Mouse (Mus musculus) liver, embryonic 14.5 days (tissue): ENCODE data around the gene Arl15. TPM values are rescaled to one million over a fixed set of nuclear protein-coding genes. Genes with fewer than 3 reads are reported as not detected.

ENCODE experiments used
- ATAC-seq: fragments of 200-750 bp; cut with Nextera tagmentation; 2 replicates; pipeline ENCODE4 v1.8.0; 2017; ENCODE audit warnings: moderate number of reproducible peaks, mild to moderate bottlenecking, moderate library complexity; ENCODE audit not compliant: insufficient read depth
- DNase-seq, 3 experiments: peaks; one replicate each; pipeline ENCODE4 v3.0.0-alpha.2; 2012 to 2013; ENCODE audit warnings: low read depth in 3 of 3, low spot score in 3 of 3
- H3K27ac ChIP-seq: fragments of 300-500 bp; sonication (generic); 2 replicates; pipeline ENCODE4 v1.5.1; 2014; ENCODE audit warnings: moderate library complexity, mild to moderate bottlenecking, control low read depth, inconsistent platforms
- H3K27me3 ChIP-seq: fragments of 300-500 bp; sonication (generic); 2 replicates; pipeline ENCODE4 v1.6.1; 2014; ENCODE audit warnings: mild to moderate bottlenecking, low read length, moderate library complexity; ENCODE audit not compliant: control insufficient read depth, insufficient read depth
- H3K36me3 ChIP-seq: fragments of 300-500 bp; sonication (generic); replicated peaks from 2 replicates; pipeline ENCODE4 v1.6.1; 2014; ENCODE audit warnings: low read depth; ENCODE audit not compliant: control insufficient read depth, insufficient read depth
- H3K4me1 ChIP-seq, 2 experiments: fragments of 200-500 bp in 1 of 2; fragments of 300-500 bp in 1 of 2; sonication (generic) in 1 of 2; replicated peaks; 2 replicates each; pipeline ENCODE4 v1.6.1; 2012 to 2014; ENCODE audit warnings: antibody characterized with exemption in 1 of 2, inconsistent platforms in 1 of 2, low read length in 1 of 2; ENCODE audit not compliant: control insufficient read depth in 2 of 2, insufficient read depth in 2 of 2
- H3K4me2 ChIP-seq: fragments of 300-500 bp; sonication (generic); 2 replicates; pipeline ENCODE4 v1.6.1; 2014; ENCODE audit warnings: low read depth, mild to moderate bottlenecking, control low read depth, moderate library complexity
- H3K4me3 ChIP-seq, 2 experiments: fragments of 200-500 bp in 1 of 2; fragments of 300-500 bp in 1 of 2; sonication (generic) in 1 of 2; 2 replicates each; pipeline ENCODE4 v1.5.1; 2012 to 2014; ENCODE audit warnings: low read depth in 2 of 2, low read length in 2 of 2, mild to moderate bottlenecking in 2 of 2, control low read depth in 1 of 2, inconsistent platforms in 1 of 2, moderate library complexity in 1 of 2; ENCODE audit not compliant: insufficient read depth in 1 of 2
- H3K9ac ChIP-seq: fragments of 300-500 bp; sonication (generic); replicated peaks from 2 replicates; pipeline ENCODE4 v1.6.1; 2014; ENCODE audit warnings: mild to moderate bottlenecking, control low read depth, moderate library complexity
- H3K9me3 ChIP-seq: fragments of 300-500 bp; sonication (generic); 2 replicates; pipeline ENCODE4 v1.6.1; 2016; ENCODE audit warnings: low read length, mixed read lengths; ENCODE audit not compliant: control insufficient read depth
- CTCF ChIP-seq: IDR thresholded peaks from 2 replicates; pipeline ENCODE4 v1.5.1; 2016; ENCODE audit warnings: antibody characterized with exemption, low read depth, control low read depth
- EP300 ChIP-seq: IDR thresholded peaks from 2 replicates; pipeline ENCODE4 v1.6.1; 2016; ENCODE audit warnings: antibody characterized with exemption, low read depth
- WGBS: fragments of 180-500 bp; shearing (Covaris S2); extraction: QIAGEN DNeasy Blood & Tissue Kit; methylation state at CpG from one replicate; pipeline ENCODE4 v1.1.7; 2014; ENCODE audit not compliant: insufficient replicate concordance; 5-methylcytosine and 5-hydroxymethylcytosine counted together
- polyA plus RNA-seq, 2 experiments: library from polyadenylated mRNA; depleted of rRNA in 1 of 2; stranded (reverse) in 1 of 2; unstranded in 1 of 2; fragments of >200 nt; fragmentation: Nextera tagmentation in 1 of 2; extraction: Ambion mirVana in 1 of 2; gene quantifications; 2 replicates each; pipeline versions ENCODE4 v1.2.1 to v1.2.3; 2012 to 2014

Arl15 gene
- polyA plus RNA-seq, 2 experiments = 2.0 to 2.6 TPM

DNA sequence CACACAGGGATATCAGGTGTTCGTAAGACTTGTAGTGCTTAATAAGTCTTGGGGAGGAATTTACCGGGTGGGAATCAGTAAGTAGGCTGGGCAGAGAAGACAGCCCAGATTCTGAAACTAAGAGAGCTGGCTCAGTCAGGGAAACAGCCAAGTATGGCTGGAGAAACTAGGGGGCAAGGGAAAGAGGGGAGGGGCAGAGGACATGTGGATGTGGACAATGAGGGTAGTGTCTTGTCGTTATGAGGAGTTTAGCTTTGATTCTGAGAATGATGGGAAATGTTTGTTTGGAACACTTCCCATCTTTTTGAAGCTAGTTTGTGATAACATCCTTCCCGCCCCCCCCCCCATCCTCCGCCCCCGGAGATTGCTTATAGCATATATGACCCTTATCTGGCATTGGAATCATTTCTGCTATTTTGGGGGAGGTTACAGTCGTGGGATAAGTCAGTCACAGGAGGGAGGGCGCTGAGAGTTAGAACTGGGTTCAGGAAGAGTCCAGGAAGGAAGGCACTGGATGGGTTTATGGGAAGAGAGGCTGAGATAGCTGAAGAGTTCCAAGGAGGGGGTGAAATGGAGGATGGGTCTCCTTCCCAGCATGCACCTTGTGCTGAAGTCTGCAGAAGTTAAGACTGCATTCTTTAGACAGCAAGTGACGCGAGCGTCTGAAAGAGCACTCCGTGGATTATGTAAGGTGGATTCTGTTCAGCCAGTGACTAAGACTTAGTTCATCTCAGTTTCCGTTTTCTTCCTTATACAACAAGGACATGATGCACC, 57.5 kb downstream of the Arl15 start:
- 0 out of 2 replicates have a peak, but pooled peaks have one; percentile 10 for ATAC-seq
- peak overlapping the region; percentile 13; the same call in 1 of the 2 replicates for H3K27ac ChIP-seq
- H3K4me1 ChIP-seq = peaks cover 58 to 62% of the 10 kb centered on the region in 2 experiments

GRCm38 (mm10) chr13:113852376-113852666, 58.0 kb downstream of the Arl15 start:
- no peak for TF ChIP-seq EP300
- TF ChIP-seq CTCF = no peak

More for the DNA sequence above, 57.5 kb downstream of the Arl15 start:
- DNase-seq = no peak
- Histone ChIP-seq H3K9me3 (no peaks in the 10 kb centered on the region), H3K4me3 (0 out of 4 replicates have a peak overlapping the region, but pooled peaks of 1 of the 2 experiments have one; percentile 4), H3K9ac (0 out of 2 replicates have a peak overlapping the region, but pooled peaks have one; percentile 6), H3K36me3 (no peaks in the 10 kb centered on the region), H3K4me2 (peak overlapping the region; percentile 45), H3K27me3 (no peaks in the 10 kb centered on the region)
- no peak for TF ChIP-seq CTCF
- no peak for TF ChIP-seq EP300
- WGBS = 62% methylated on average over 13 of the region's 13 CpGs

DNA sequence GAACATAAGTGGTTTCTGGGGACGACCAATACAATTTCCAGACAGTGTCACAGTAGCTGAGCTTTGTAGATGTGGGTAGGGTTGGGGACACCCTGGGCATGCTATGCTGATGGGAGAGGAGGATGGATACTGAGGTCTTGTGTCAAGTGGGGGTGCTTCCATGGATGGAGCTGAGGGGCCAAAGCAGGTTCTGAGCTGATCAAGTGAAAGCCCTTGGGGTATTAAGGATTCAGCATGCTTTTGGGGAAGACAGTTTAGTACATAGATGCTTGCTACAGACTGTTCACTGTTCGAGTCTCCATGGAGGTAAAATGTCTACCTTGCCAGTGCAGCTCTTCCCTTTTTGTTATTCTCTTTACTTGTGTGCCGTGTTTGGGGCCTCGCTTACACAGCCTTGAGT, 59.8 kb downstream of the Arl15 start:
- DNase-seq = no peak
- peaks cover 55 to 76% of the 10 kb centered on the region in 2 experiments for H3K4me1 ChIP-seq

More at GRCm38 (mm10) chr13:113852376-113852666, 58.0 kb downstream of the Arl15 start:
- 35% methylated on average over 6 of the region's 6 CpGs for WGBS
- H3K27me3 ChIP-seq = no peaks in the 10 kb centered on the region
- 0 out of 4 replicates have a peak overlapping the region, but pooled peaks of 1 of the 2 experiments have one; percentile 4 for H3K4me3 ChIP-seq
- H3K4me2 ChIP-seq = peak overlapping the region; percentile 45
- H3K36me3 ChIP-seq = no peaks in the 10 kb centered on the region
- 0 out of 2 replicates have a peak overlapping the region, but pooled peaks have one; percentile 6 for H3K9ac ChIP-seq
- peak; percentile 59 for ATAC-seq
- no peaks in the 10 kb centered on the region for H3K9me3 ChIP-seq
- no peak overlapping the region; the same call in 1 of the 2 replicates for H3K27ac ChIP-seq
- H3K4me1 ChIP-seq = peaks cover 60 to 66% of the 10 kb centered on the region in 2 experiments
- DNase-seq = no peak

DNA sequence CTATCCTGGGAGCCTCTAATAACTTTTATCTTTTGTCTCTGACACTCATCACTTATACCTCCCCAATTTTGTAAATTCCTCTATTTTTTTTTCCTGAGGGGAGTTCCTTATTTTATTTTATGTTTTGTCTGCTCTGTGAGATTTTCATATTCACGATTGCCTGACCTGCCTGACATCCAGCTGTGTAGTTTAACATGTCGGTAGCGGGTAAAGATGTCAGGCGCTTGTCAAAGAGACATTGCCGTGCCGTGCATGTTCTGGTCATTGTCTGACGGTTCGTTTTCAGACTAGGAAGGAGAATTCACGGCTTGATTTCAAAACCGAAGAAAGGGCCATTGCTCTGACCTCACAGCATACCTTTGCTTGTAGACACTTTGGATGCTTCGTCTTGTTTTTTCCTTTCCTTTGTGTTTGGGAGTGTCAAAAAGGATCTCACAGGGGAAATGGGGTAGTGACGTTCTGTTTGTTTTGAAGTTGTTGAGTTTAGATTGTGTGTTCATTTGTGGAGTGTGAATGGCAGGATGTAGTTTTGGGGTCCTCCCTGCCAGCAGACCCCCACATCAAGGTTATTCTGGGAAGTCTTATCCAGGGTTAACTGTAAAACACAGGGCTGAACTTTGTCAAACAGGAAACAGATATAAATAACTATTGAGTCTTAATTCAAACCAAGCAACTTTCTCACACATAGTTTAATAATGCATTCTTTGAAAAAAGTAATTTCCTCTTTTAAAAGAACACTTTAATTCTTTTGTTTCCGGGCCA, 60.4 kb downstream of the Arl15 start:
- no peaks in the 10 kb centered on the region for H3K27me3 ChIP-seq
- no peak overlapping the region for H3K27ac ChIP-seq
- no peak for DNase-seq
- peaks cover 53 to 74% of the 10 kb centered on the region in 2 experiments for H3K4me1 ChIP-seq
- no peaks in the 10 kb centered on the region for H3K9me3 ChIP-seq
- H3K36me3 ChIP-seq = no peaks in the 10 kb centered on the region
- no peak overlapping the region for H3K9ac ChIP-seq
- no peak overlapping the region for H3K4me2 ChIP-seq
- 56% methylated on average over 13 of the region's 13 CpGs for WGBS
- TF ChIP-seq EP300 (no peak), CTCF (no peak)
- ATAC-seq = no peak
- H3K4me3 ChIP-seq = no peak overlapping the region

More for the DNA sequence above, 59.8 kb downstream of the Arl15 start:
- Histone ChIP-seq H3K4me2 (no peak overlapping the region), H3K9me3 (no peaks in the 10 kb centered on the region), H3K9ac (no peak overlapping the region), H3K27ac (no peak overlapping the region), H3K4me3 (no peak overlapping the region), H3K36me3 (no peaks in the 10 kb centered on the region), H3K27me3 (no peaks in the 10 kb centered on the region)
- TF ChIP-seq EP300 (no peak), CTCF (no peak)
- 50% methylated on average over 4 of the region's 4 CpGs for WGBS
- no peak for ATAC-seq

DNA sequence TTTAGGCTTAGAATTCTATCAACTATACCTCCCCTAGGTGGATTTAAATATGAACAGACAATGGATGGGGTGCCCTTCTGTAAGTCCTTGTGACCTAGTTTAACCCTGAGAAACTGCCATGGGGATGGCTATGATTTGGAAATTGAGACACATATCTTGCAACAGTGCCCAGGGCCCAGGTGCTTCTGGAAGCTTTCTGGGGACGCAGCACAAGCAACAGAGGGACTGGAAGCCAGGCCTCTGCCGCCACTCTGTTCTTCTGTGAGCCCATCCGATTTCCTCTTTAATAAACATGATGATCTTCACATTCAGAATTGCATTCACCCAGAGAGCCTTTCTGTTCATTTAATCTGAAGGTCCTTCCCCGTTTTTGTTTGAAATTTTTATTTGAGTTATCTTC, 62.6 kb downstream of the Arl15 start:
- H3K9me3 ChIP-seq = no peaks in the 10 kb centered on the region
- no peak overlapping the region for H3K4me2 ChIP-seq
- no peak overlapping the region for H3K4me3 ChIP-seq
- TF ChIP-seq EP300 (no peak), CTCF (no peak)
- H3K27ac ChIP-seq = no peak overlapping the region
- WGBS = 84% methylated on average over 4 of the region's 4 CpGs
- H3K27me3 ChIP-seq = no peaks in the 10 kb centered on the region
- H3K9ac ChIP-seq = no peak overlapping the region
- H3K36me3 ChIP-seq = no peaks in the 10 kb centered on the region
- no peak for DNase-seq
- peaks cover 47 to 72% of the 10 kb centered on the region in 2 experiments for H3K4me1 ChIP-seq
- ATAC-seq = no peak
